Mouse (Mus musculus): ENCODE data around the gene H2-DMa.

DNA sequence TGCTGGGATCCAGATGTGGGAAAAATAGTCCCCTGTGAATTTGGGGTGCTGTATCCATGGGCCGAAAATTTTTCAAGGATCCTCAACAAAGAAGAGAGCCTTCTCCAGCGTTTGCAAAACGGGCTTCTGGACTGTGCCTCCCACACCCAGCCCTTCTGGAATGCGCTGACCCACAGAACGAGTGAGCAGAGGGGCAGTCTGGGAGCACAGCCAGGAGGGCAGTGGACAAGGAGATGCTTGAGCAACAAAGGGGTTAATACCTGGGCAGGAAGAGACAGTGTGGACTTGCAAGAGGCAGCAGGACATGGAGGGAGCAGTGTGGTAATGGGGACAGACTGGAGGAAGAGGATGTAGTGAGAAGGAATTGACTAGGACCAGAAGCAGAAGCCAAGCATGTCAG lies 36.2 kb downstream of the H2-DMa start:
- TF ChIP-seq POU5F1 (IDR thresholded peaks at IDR 0.05; ENCODE audit: borderline replicate concordance, low read length) (no peak), CTCF (conservative IDR thresholded peaks at IDR 0.05; ENCODE audit: low read length) (no peak)
